Mouse (Mus musculus) left cerebral cortex, postnatal 25 days (tissue): ENCODE results near the gene Nfic. TPM values are rescaled to one million over a fixed set of nuclear protein-coding genes. Genes with fewer than 3 reads are reported as not detected.
A peak's percentile ranks its signal among the peaks of the same experiment; 100 is the strongest.

ENCODE experiments used
- DNase-seq, 2 experiments: peaks; one replicate each; pipeline ENCODE4 v3.0.0; 2022; ENCODE audit warnings: low spot score in 2 of 2, mixed read lengths in 1 of 2
- intact Hi-C: fragments of 180-260 bp; cut with DNase I; formaldehyde crosslinking; loops from one replicate; pipeline ENCODE4 v1.15.1; 2025
- total RNA-seq, 2 experiments: library from RNA; stranded (reverse); gene quantifications; 2 replicates each; pipeline ENCODE4 v1.2.3; 2021

The Nfic gene
- total RNA-seq, 2 experiments from 2014 or later: 81.1 to 87.3 TPM

- intact Hi-C loops: no loop called here
- DNase-seq: no peak
Measured at GRCm38 (mm10) chr10:81488081-81488480, 32.6 kb upstream of the Nfic start.

- intact Hi-C loops: no loop called here
- no peak for DNase-seq
Measured at GRCm38 (mm10) chr10:81486496-81486895, 31.1 kb upstream of the Nfic start.

- intact Hi-C loops: no loop called here
- no peak for DNase-seq
Measured at GRCm38 (mm10) chr10:81485479-81486018, 30.1 kb upstream of the Nfic start.

GRCm38 (mm10) chr10:81485060-81485449 is 29.6 kb upstream of the Nfic start:
- intact Hi-C loops: no loop called here
- DNase-seq: no peak

GRCm38 (mm10) chr10:81484441-81485059 is 29.1 kb upstream of the Nfic start:
- peak in 1 of 2 experiments; percentile 70 for DNase-seq

GRCm38 (mm10) chr10:81483983-81484382 is 28.5 kb upstream of the Nfic start:
- intact Hi-C loops: loop anchor here (2.0 kb wide), 1 partner anchor 15 kb away; no protein-coding TSS in a partner anchor
- DNase-seq: peak in 1 of 2 experiments; percentile 71

More at GRCm38 (mm10) chr10:81484441-81485059, 29.1 kb upstream of the Nfic start:
- intact Hi-C loops: no loop called here

- intact Hi-C loops: loop anchor here (2.0 kb wide), 1 partner anchor 14 kb away; no protein-coding TSS in a partner anchor
- DNase-seq: peak; percentile 69 to 79
Measured at GRCm38 (mm10) chr10:81482533-81482889, 27.1 kb upstream of the Nfic start, which contains the start of gene Celf5. Gene Celf5 (minus strand): TSS chr10:81482709.

GRCm38 (mm10) chr10:81481605-81482532 is 26.4 kb upstream of the Nfic start:
- DNase-seq: no peak
- intact Hi-C loops: loop anchor here (2.0 kb wide), 1 partner anchor 13 kb away; no protein-coding TSS in a partner anchor

- DNase-seq: no peak
- intact Hi-C loops: no loop called here
Measured at GRCm38 (mm10) chr10:81474461-81474860, 19.0 kb upstream of the Nfic start.

GRCm38 (mm10) chr10:81473003-81473451 is 17.6 kb upstream of the Nfic start:
- peak; percentile 92 to 98 for DNase-seq
- intact Hi-C loops: no loop called here

- intact Hi-C loops: no loop called here
- DNase-seq: no peak
Measured at GRCm38 (mm10) chr10:81472403-81473002, 17.1 kb upstream of the Nfic start.

GRCm38 (mm10) chr10:81470454-81470853 is 15.0 kb upstream of the Nfic start:
- intact Hi-C loops: no loop called here
- peak in 1 of 2 experiments; percentile 77 for DNase-seq

- intact Hi-C loops: loop anchor here (2.0 kb wide), 1 partner anchor 14 kb away; the partner anchor contains the start of gene Celf5
- DNase-seq: peak; percentile 66 to 96
Measured at GRCm38 (mm10) chr10:81469253-81469652, 13.8 kb upstream of the Nfic start.

GRCm38 (mm10) chr10:81467670-81468235 is 12.3 kb upstream of the Nfic start:
- intact Hi-C loops: loop anchor here (2.0 kb wide), 1 partner anchor 15 kb away; the partner anchor contains the start of gene Celf5
- peak in 1 of 2 experiments; percentile 68 for DNase-seq

- no peak for DNase-seq
- intact Hi-C loops: no loop called here
Measured at GRCm38 (mm10) chr10:81466881-81467280, 11.4 kb upstream of the Nfic start.

- intact Hi-C loops: no loop called here
- DNase-seq: no peak
Measured at GRCm38 (mm10) chr10:81466066-81466465, 10.6 kb upstream of the Nfic start.

- intact Hi-C loops: no loop called here
- DNase-seq: no peak
Measured at GRCm38 (mm10) chr10:81465265-81465645, 9.8 kb upstream of the Nfic start.

GRCm38 (mm10) chr10:81464405-81465264 is 9.2 kb upstream of the Nfic start:
- no peak for DNase-seq
- intact Hi-C loops: no loop called here
